Mouse (Mus musculus) c-Kit-positive CD71-positive TER-119-negative erythroid progenitor cells, embryonic 14.5 days (primary cell): ENCODE measurements at regions not wholly inside any gene's neighbourhood (a gene's known extent, or its start where the extent isn't known, plus 50 kb on each side); places are given as distances from the start of the nearest gene placed in this dataset.
A peak's percentile ranks its signal among the peaks of the same experiment; 100 is the strongest.

Experiments
- DNase-seq: peaks from one replicate; pipeline ENCODE4 v3.0.0-alpha.2; 2013; ENCODE audit warnings: low read depth

- no peak for DNase-seq
Measured at GRCm38 (mm10) chr8:41831713-41832112, 414.8 kb upstream of the Frg1 start.

GRCm38 (mm10) chr8:41830407-41830806 is 413.5 kb upstream of the Frg1 start:
- no peak for DNase-seq

GRCm38 (mm10) chr8:41824928-41825327 is 408.1 kb upstream of the Frg1 start:
- DNase-seq: peak; percentile 2

GRCm38 (mm10) chr8:41823041-41823440 is 406.2 kb upstream of the Frg1 start:
- no peak for DNase-seq

- no peak for DNase-seq
Measured at GRCm38 (mm10) chr8:41821676-41822075, 404.8 kb upstream of the Frg1 start.

- no peak for DNase-seq
Measured at GRCm38 (mm10) chr8:41820605-41821395, 403.9 kb upstream of the Frg1 start.

GRCm38 (mm10) chr8:41818577-41818976 is 401.7 kb upstream of the Frg1 start:
- no peak for DNase-seq

- no peak for DNase-seq
Measured at GRCm38 (mm10) chr8:41818079-41818478, 401.2 kb upstream of the Frg1 start.

- DNase-seq: no peak
Measured at GRCm38 (mm10) chr8:41815272-41815671, 398.4 kb upstream of the Frg1 start.

- no peak for DNase-seq
Measured at GRCm38 (mm10) chr8:41795625-41796024, 378.8 kb upstream of the Frg1 start.

- DNase-seq: no peak
Measured at GRCm38 (mm10) chr8:41786952-41787861, 370.3 kb upstream of the Frg1 start.

- no peak for DNase-seq
Measured at GRCm38 (mm10) chr8:41785977-41786376, 369.1 kb upstream of the Frg1 start.

- no peak for DNase-seq
Measured at GRCm38 (mm10) chr8:41782837-41783236, 366.0 kb upstream of the Frg1 start.

GRCm38 (mm10) chr8:41779459-41779858 is 362.6 kb upstream of the Frg1 start:
- no peak for DNase-seq

- DNase-seq: no peak
Measured at GRCm38 (mm10) chr8:41771729-41772128, 354.9 kb upstream of the Frg1 start.

GRCm38 (mm10) chr8:41753481-41753880 is 336.6 kb upstream of the Frg1 start:
- DNase-seq: no peak

GRCm38 (mm10) chr8:41752641-41753040 is 335.8 kb upstream of the Frg1 start:
- no peak for DNase-seq

- DNase-seq: no peak
Measured at GRCm38 (mm10) chr8:41747024-41747423, 330.1 kb upstream of the Frg1 start.

GRCm38 (mm10) chr8:41742796-41743670 is 326.2 kb upstream of the Frg1 start:
- no peak for DNase-seq

GRCm38 (mm10) chr8:41717002-41717401 is 300.1 kb upstream of the Frg1 start:
- no peak for DNase-seq

GRCm38 (mm10) chr8:41713634-41714330 is 296.9 kb upstream of the Frg1 start:
- no peak for DNase-seq
